Mouse (Mus musculus) heart, postnatal 14 days (tissue): ENCODE results near the gene Gm28870. TPM values are rescaled to one million over a fixed set of nuclear protein-coding genes. Genes with fewer than 3 reads are reported as not detected.
"Not testable (repeated sequence)": the region's sequence is repeated elsewhere in the genome, so short reads cannot be mapped to it uniquely, and the experiment has no call there.

Experiments used
- DNase-seq, 2 experiments: peaks; one replicate each; pipeline ENCODE4 v3.0.0; 2021 to 2022
- intact Hi-C: fragments of 180-260 bp; cut with DNase I; formaldehyde crosslinking; loops from one replicate; pipeline ENCODE4 v1.15.1; 2025
- long read RNA-seq, 2 experiments: library from polyadenylated mRNA; stranded (forward); transcript quantifications; one replicate each; pipeline ENCODE4 v2.0.0; 2021
- total RNA-seq, 2 experiments: library from RNA; stranded (reverse); gene quantifications; 2 replicates each; pipeline ENCODE4 v1.2.3; 2021

Gene Gm28870
- total RNA-seq = not detected
- long read RNA-seq, experiment 1 = 0 reads
- long read RNA-seq, experiment 2 = 0 reads

GRCm38 (mm10) chrY:50096976-50097375 lies at the start of gene Gm28870:
Gm28870 (plus strand) TSS chrY:50097276.
- intact Hi-C loops, DNase-seq: not testable (repeated sequence)
